Comparison of ENCODE assay signal across 8 mouse cellular contexts in genomic region chr12:84174871-84175270, GRCm38 (mm10). TPM values are rescaled to one million over a fixed set of nuclear protein-coding genes. Genes with fewer than 3 reads are reported as not detected.
DNase-seq lines count a peak whose midpoint lies in the region; ATAC-seq and TF ChIP-seq lines count a peak whose summit lies in the region.

No protein-coding gene starts in this region.

- H3K9ac ChIP-seq in CH12.LX (ENCODE audit: insufficient read depth, low read depth): peak overlapping the region; percentile 26; the same call in 1 of the 2 replicates
- H3K9ac ChIP-seq in heart, adult 2 months (ENCODE audit: low read depth, low read length): 0 out of 2 replicates have a peak overlapping the region, but pooled peaks have one; percentile 26
- no peak overlapping the region for H3K9ac ChIP-seq in lung, embryonic 15.5 days

- H3K4me2 ChIP-seq in CH12.LX (ENCODE audit: insufficient read depth, low read depth, poor library complexity, severe bottlenecking): peak overlapping the region; percentile 66
- H3K4me2 ChIP-seq in lung, embryonic 15.5 days: peak overlapping the region; percentile 61

- intact Hi-C loops in heart, adult 2 months (cut with DNase I): loop anchor here (1.0 kb wide), 1 partner anchor 43 kb away; the partner anchor contains the start of gene Elmsan1

- H3K27me3 ChIP-seq in CH12.LX (replicated peaks): no peaks in the 10 kb centered on the region
- H3K27me3 ChIP-seq in heart, adult 2 months (ENCODE audit: control insufficient read depth, insufficient read depth, low read length): no peaks in the 10 kb centered on the region
- no peaks in the 10 kb centered on the region for H3K27me3 ChIP-seq in lung, embryonic 15.5 days

- H3K4me3 ChIP-seq in CH12.LX (replicated peaks in 1 of 3; ENCODE audit: low read depth in 2 of 3, low read length in 2 of 3, poor library complexity in 1 of 3): peak overlapping the region; percentile 30 to 41 (median 34)
- peak overlapping the region; percentile 48 for H3K4me3 ChIP-seq in heart, adult 2 months
- H3K4me3 ChIP-seq in lung, embryonic 15.5 days: no peak overlapping the region

- H3K27ac ChIP-seq in CH12.LX (ENCODE audit: insufficient read depth, low read depth): no peak overlapping the region
- peak overlapping the region; percentile 84 for H3K27ac ChIP-seq in heart, adult 2 months
- H3K27ac ChIP-seq in lung, embryonic 15.5 days: peak overlapping the region; percentile 96

- H3K9me3 ChIP-seq in CH12.LX (replicated peaks; ENCODE audit: low read length): no peaks in the 10 kb centered on the region
- no peaks in the 10 kb centered on the region for H3K9me3 ChIP-seq in lung, embryonic 15.5 days

- 29% methylated on average over 6 of the region's 6 CpGs for WGBS in heart, adult 2 months
- WGBS in lung, embryonic 15.5 days: 40% methylated on average over 6 of the region's 6 CpGs

- H3K4me1 ChIP-seq in CH12.LX (ENCODE audit: control insufficient read depth in 1 of 2, insufficient read depth in 2 of 2): peaks cover 38 to 73% of the 10 kb centered on the region in 2 experiments
- H3K4me1 ChIP-seq in heart, adult 2 months (ENCODE audit: control insufficient read depth, insufficient read depth, low read length): peaks cover 42% of the 10 kb centered on the region
- H3K4me1 ChIP-seq in lung, embryonic 15.5 days: peaks cover 69% of the 10 kb centered on the region

- no peak for TF ChIP-seq POLR2A in CH12.LX (IDR thresholded peaks at IDR 0.05; ENCODE audit: low read depth, low read length)
- no peak for TF ChIP-seq POLR2A in heart, adult 2 months (IDR thresholded peaks at IDR 0.05; ENCODE audit: insufficient read depth, low read depth, low read length)

- TF ChIP-seq EP300 in CH12.LX (IDR thresholded peaks at IDR 0.05; ENCODE audit: low read length): no peak
- no peak for TF ChIP-seq EP300 in heart, adult 2 months (IDR thresholded peaks at IDR 0.05; ENCODE audit: insufficient read depth, low read depth, low read length)

- dilution Hi-C loops in CH12.LX (cut with MboI; ENCODE audit: extremely low pct_ligation_motif_present, extremely low pct_unique_long_range_greater_than_20kb, low sequenced_read_pairs): no loop called here

- in situ Hi-C loops in CH12.LX (cut with MboI; ENCODE audit: low pct_ligation_motif_present, low pct_unique_long_range_greater_than_20kb, low sequenced_read_pairs): no loop called here

- no peak for TF ChIP-seq CTCF in CH12.LX (conservative IDR thresholded peaks at IDR 0.05 in 1 of 2, IDR thresholded peaks at IDR 0.05 in 1 of 2; ENCODE audit: low read depth in 2 of 2, low read length in 2 of 2)
- no peak for TF ChIP-seq CTCF in heart, adult 2 months (IDR thresholded peaks at IDR 0.05)

- no peak for TF ChIP-seq RAD21 in CH12.LX (IDR thresholded peaks at IDR 0.05; ENCODE audit: low read depth, low read length)

- no peak for DNase-seq in CH12.LX (ENCODE audit: extremely low read depth)
- DNase-seq in adrenal gland, adult 8-10 months: peak; percentile 78
- DNase-seq in heart, adult 2 months: peak; percentile 82 to 88
- DNase-seq in kidney, adult 8-10 months: peak; percentile 92 to 93
- peak; percentile 69 for DNase-seq in urinary bladder, adult 2 months (ENCODE audit: low spot score)
- DNase-seq in thymus, postnatal 0 days (ENCODE audit: low spot score): no peak
- no peak for DNase-seq in testis, postnatal 14 days (ENCODE audit: low spot score)

- peaks cover 12% of the 10 kb centered on the region for H3K79me2 ChIP-seq in CH12.LX (replicated peaks; ENCODE audit: control insufficient read depth, extremely low read depth, insufficient read depth, poor library complexity, severe bottlenecking)
- H3K79me2 ChIP-seq in heart, adult 2 months (replicated peaks; ENCODE audit: control insufficient read depth, insufficient read depth, low read length): peaks cover 10% of the 10 kb centered on the region

- peaks cover 27 to 48% of the 10 kb centered on the region in 2 experiments for H3K36me3 ChIP-seq in CH12.LX (replicated peaks in 1 of 2; ENCODE audit: control insufficient read depth in 1 of 2, insufficient read depth in 1 of 2, low read length in 1 of 2)
- H3K36me3 ChIP-seq in heart, adult 2 months (ENCODE audit: control insufficient read depth, insufficient read depth, low read length): peaks cover 2% of the 10 kb centered on the region; the same call in 1 of the 2 replicates
- peaks cover 34% of the 10 kb centered on the region for H3K36me3 ChIP-seq in lung, embryonic 15.5 days

- peak; percentile 32; the same call in 1 of the 2 replicates for ATAC-seq in lung, embryonic 15.5 days (ENCODE audit: borderline replicate concordance, extremely low read depth, low FRiP score, low TSS enrichment)

TF ChIP-seq in CH12.LX, 34 proteins besides CTCF, POLR2A, EP300 and RAD21:
- TF ChIP-seq ETS1 (conservative IDR thresholded peaks at IDR 0.05; ENCODE audit: low read depth, low read length): no peak

RNA-seq across cellular contexts. Expression of gene Pnma1, which starts 26.6 kb away (rescaled TPM):
- total RNA-seq in CH12.LX (2012; rRNA removed) (0.13 and 0.21 TPM in 2 replicates), CH12.LX (2014; rRNA removed) (not detected in 2 replicates)
- 0.30 TPM in 2 replicates for polyA plus RNA-seq in CH12.LX (2012; ENCODE audit: insufficient read length, low read depth)
- total RNA-seq in adrenal gland, adult 8-10 months (2022): under 1 TPM; 0.09 to 0.56 (median 0.35) TPM
- total RNA-seq in heart, adult 2 months (2021): under 1 TPM; 0.10 to 0.20 TPM
- polyA plus RNA-seq in heart, adult 2 months (2012; rRNA removed): 0.04 and 0.06 TPM in 2 replicates
- 1.8 TPM in 2 replicates for polyA plus RNA-seq in lung, embryonic 15.5 days (2015; fragmentation: Nextera tagmentation; extraction: Ambion mirVana)
- 0.19 and 0.34 TPM in 2 replicates for polyA plus RNA-seq in urinary bladder, adult 2 months (2012; rRNA removed)
- 0.18 and 0.22 TPM in 2 replicates for polyA plus RNA-seq in thymus, postnatal 0 days (2015; fragmentation: Nextera tagmentation; extraction: Ambion mirVana)

RNA-seq across cellular contexts. Expression of gene Elmsan1, which starts 43.8 kb away (rescaled TPM):
- total RNA-seq in CH12.LX (2012; rRNA removed) (5.6 TPM in 2 replicates), CH12.LX (2014; rRNA removed) (2.0 and 2.2 TPM in 2 replicates)
- polyA plus RNA-seq in CH12.LX (2012; ENCODE audit: insufficient read length, low read depth): 12.4 and 14.3 TPM in 2 replicates
- total RNA-seq in adrenal gland, adult 8-10 months (2022): 10 to 100 TPM; 21.2 to 31.2 (median 27.3) TPM
- 10 to 100 TPM; 12.3 to 14.7 TPM for total RNA-seq in heart, adult 2 months (2021)
- 8.1 and 8.4 TPM in 2 replicates for polyA plus RNA-seq in heart, adult 2 months (2012; rRNA removed)
- polyA plus RNA-seq in lung, embryonic 15.5 days (2015; fragmentation: Nextera tagmentation; extraction: Ambion mirVana): 11.7 and 12.5 TPM in 2 replicates
- polyA plus RNA-seq in urinary bladder, adult 2 months (2012; rRNA removed): 11.9 and 16.0 TPM in 2 replicates
- polyA plus RNA-seq in thymus, postnatal 0 days (2015; fragmentation: Nextera tagmentation; extraction: Ambion mirVana): 5.1 and 6.3 TPM in 2 replicates

Comparison
In these comparisons a context has a peak if more than half of its experiments do, and no peak if none do; other contexts are left out.
1. DNase-seq: peak in adrenal gland, adult 8-10 months (single experiment), heart, adult 2 months (2 of 2), kidney, adult 8-10 months (2 of 2) and urinary bladder, adult 2 months (single experiment); none in CH12.LX (single experiment), thymus, postnatal 0 days (single experiment) and testis, postnatal 14 days (single experiment).